Mouse (Mus musculus) limb, embryonic 10.5 days (tissue): ENCODE data around the gene Tnk1. TPM values are rescaled to one million over a fixed set of nuclear protein-coding genes. Genes with fewer than 3 reads are reported as not detected.

ENCODE experiments used
- DNase-seq: peaks from one replicate; pipeline ENCODE4 v3.0.0-alpha.2; 2017; ENCODE audit warnings: low spot score
- H3K27ac ChIP-seq: fragments of 300-500 bp; sonication (generic); 2 replicates; pipeline ENCODE4 v1.5.1; 2016; ENCODE audit warnings: mild to moderate bottlenecking
- H3K27me3 ChIP-seq: fragments of 300-500 bp; sonication (generic); 2 replicates; pipeline ENCODE4 v1.6.1; 2016; ENCODE audit warnings: low read depth, mild to moderate bottlenecking; ENCODE audit not compliant: poor library complexity, severe bottlenecking
- H3K36me3 ChIP-seq: fragments of 300-500 bp; sonication (generic); 2 replicates; pipeline ENCODE4 v1.6.1; 2016; ENCODE audit warnings: mild to moderate bottlenecking, moderate library complexity
- H3K4me1 ChIP-seq: fragments of 300-500 bp; sonication (generic); 2 replicates; pipeline ENCODE4 v1.6.1; 2016
- H3K4me3 ChIP-seq: fragments of 300-500 bp; sonication (generic); 2 replicates; pipeline ENCODE4 v1.5.1; 2016; ENCODE audit warnings: mild to moderate bottlenecking, moderate library complexity
- H3K9me3 ChIP-seq: fragments of 300-500 bp; sonication (generic); replicated peaks from 2 replicates; pipeline ENCODE4 v1.6.1; 2016; ENCODE audit warnings: mild to moderate bottlenecking
- WGBS: fragments of 180-500 bp; shearing (Covaris S2); methylation state at CpG from one replicate; pipeline ENCODE4 v1.1.7; 2016; 5-methylcytosine and 5-hydroxymethylcytosine counted together
- polyA plus RNA-seq: library from polyadenylated mRNA; unstranded; fragments of >200 nt; fragmentation: Nextera tagmentation; extraction: Ambion mirVana; gene quantifications from 2 replicates; pipeline ENCODE4 v1.2.1, GENCODE M21; 2016

Tnk1 gene
- polyA plus RNA-seq, 1 experiment from 2014 or later = 1.1 TPM

- no peak for DNase-seq
- H3K36me3 ChIP-seq = peaks cover 55% of the 10 kb centered on the region
- WGBS = 98% methylated on average over 6 of the region's 6 CpGs
- peaks cover 43% of the 10 kb centered on the region for H3K4me1 ChIP-seq
- H3K27ac ChIP-seq = peak overlapping the region; percentile 97; the same call in 1 of the 2 replicates
- no peaks in the 10 kb centered on the region for H3K9me3 ChIP-seq
- no peaks in the 10 kb centered on the region for H3K27me3 ChIP-seq
- peak overlapping the region; percentile 78 for H3K4me3 ChIP-seq
Observed at GRCm38 (mm10) chr11:69848021-69848420, 10.5 kb downstream of the Tnk1 start.

- peak overlapping the region; percentile 78 for H3K4me3 ChIP-seq
- peak overlapping the region; percentile 97 for H3K27ac ChIP-seq
- peaks cover 45% of the 10 kb centered on the region for H3K36me3 ChIP-seq
- H3K9me3 ChIP-seq = no peaks in the 10 kb centered on the region
- whole genome bisulfite sequencing = 10% methylated on average over 37 of the region's 37 CpGs
- H3K27me3 ChIP-seq = no peaks in the 10 kb centered on the region
- DNase-seq = peak; percentile 65
- H3K4me1 ChIP-seq = peaks cover 42% of the 10 kb centered on the region
Observed at GRCm38 (mm10) chr11:69846738-69847688, 11.5 kb downstream of the Tnk1 start.

GRCm38 (mm10) chr11:69846198-69846680, 12.3 kb downstream of the Tnk1 start, which contains the start of gene Plscr3:
Gene Plscr3, plus strand, starts transcription at chr11:69846376.
- peak within 1 kb of the TSS; percentile 97 for H3K27ac ChIP-seq
- no peaks in the 10 kb centered on the region for H3K27me3 ChIP-seq
- DNase-seq = peak; percentile 95
- peaks cover 37% of the 10 kb centered on the region for H3K36me3 ChIP-seq
- peaks cover 36% of the 10 kb centered on the region for H3K4me1 ChIP-seq
- H3K9me3 ChIP-seq = no peaks in the 10 kb centered on the region
- peak within 1 kb of the TSS; percentile 78 for H3K4me3 ChIP-seq
- 1% methylated on average over 38 of the region's 38 CpGs for WGBS

- Histone ChIP-seq H3K36me3 (peaks cover 3% of the 10 kb centered on the region), H3K9me3 (no peaks in the 10 kb centered on the region), H3K4me1 (peaks cover 50% of the 10 kb centered on the region), H3K27me3 (peaks cover 34% of the 10 kb centered on the region), H3K4me3 (peak overlapping the region; percentile 72), H3K27ac (peak overlapping the region; percentile 88)
- DNase-seq = peak; percentile 65
- WGBS = 6% methylated on average over 7 of the region's 7 CpGs
Observed at GRCm38 (mm10) chr11:69838714-69839104, 19.8 kb downstream of the Tnk1 start.

- WGBS = under 1% methylated on average over 34 of the region's 34 CpGs
- Histone ChIP-seq H3K36me3 (peaks cover 8% of the 10 kb centered on the region), H3K27me3 (peaks cover 40% of the 10 kb centered on the region), H3K4me3 (peak within 1 kb of the TSS; percentile 72), H3K4me1 (peaks cover 53% of the 10 kb centered on the region), H3K9me3 (no peaks in the 10 kb centered on the region), H3K27ac (peak within 1 kb of the TSS; percentile 88)
- DNase-seq = peak; percentile 92
Observed at GRCm38 (mm10) chr11:69837952-69838713, 20.4 kb downstream of the Tnk1 start, which contains the start of gene Tmem256. Gene Tmem256, plus strand, starts transcription at chr11:69838514.

DNA sequence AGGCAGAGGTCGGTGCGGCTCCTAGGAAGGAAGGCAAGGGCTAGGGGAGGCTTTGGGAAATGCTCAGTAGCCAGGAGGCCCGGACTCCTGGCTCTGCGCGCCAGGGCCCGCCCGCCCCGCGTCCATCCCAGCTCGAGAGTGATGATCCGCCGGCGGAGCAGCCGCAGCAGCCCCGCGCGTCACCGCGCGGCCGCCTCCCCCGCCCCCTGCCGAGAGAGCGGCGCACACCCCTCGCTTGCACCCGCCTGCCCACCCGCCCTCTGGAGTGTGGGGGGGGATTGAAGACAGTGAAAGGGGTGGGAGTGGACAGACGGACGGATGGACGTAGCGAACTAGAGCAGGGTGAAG, 21.0 kb downstream of the Tnk1 start, which contains the start of gene Nlgn2:
Nlgn2 (minus strand) TSS at position 181 of the 348 bp plus-strand sequence.
- H3K27me3 ChIP-seq = peaks cover 45% of the 10 kb centered on the region
- peak within 1 kb of the TSS; percentile 72 for H3K4me3 ChIP-seq
- under 1% methylated on average over 30 of the region's 32 CpGs for WGBS
- H3K27ac ChIP-seq = peak within 1 kb of the TSS; percentile 88
- DNase-seq = no peak
- no peaks in the 10 kb centered on the region for H3K9me3 ChIP-seq
- peaks cover 53% of the 10 kb centered on the region for H3K4me1 ChIP-seq
- H3K36me3 ChIP-seq = peaks cover 14% of the 10 kb centered on the region

DNA sequence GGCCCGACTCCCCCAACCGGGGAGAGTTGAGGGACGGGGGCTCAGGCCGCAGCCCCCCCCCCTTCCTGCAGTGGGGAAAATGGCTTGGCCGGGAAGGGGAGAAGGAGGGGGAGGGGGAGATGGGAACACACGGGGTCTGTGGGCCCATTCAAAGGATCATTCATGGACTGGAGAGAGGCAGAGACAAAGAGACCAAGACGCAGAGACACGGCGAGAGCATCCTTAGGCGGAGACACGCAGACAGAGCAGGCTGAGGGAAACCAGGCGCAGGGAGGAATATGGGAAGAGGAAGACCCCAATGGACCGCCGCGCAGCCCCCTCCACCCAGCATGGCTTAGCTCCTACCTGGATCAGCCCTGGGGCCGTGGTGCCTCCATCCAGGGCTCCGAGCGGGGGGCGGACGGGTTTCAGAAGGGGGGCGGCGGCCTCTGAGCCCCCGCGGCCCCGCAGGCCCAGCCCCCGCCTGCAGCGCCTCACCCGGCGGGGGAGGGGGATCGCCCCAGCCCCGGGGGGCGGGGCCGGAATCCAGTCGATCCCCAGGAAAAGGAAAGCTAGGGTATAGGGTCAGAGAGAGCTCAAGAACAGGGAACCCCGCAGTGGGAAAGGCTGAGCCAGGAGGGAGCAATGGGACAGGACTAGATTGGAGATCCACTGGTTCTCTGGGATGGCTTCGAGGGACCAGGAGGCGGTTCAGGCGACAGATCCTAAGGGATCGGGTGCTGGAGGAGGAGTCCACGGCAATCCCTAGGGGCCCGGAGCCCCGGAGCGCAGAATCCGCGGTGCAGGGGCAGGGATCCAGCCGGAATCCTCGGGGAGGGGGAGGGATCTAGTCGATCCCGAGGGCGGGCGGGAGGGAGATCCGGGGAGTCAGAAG, 21.6 kb downstream of the Tnk1 start:
- peaks cover 52% of the 10 kb centered on the region for H3K27me3 ChIP-seq
- DNase-seq = peak; percentile 68
- no peaks in the 10 kb centered on the region for H3K9me3 ChIP-seq
- H3K4me3 ChIP-seq = peak overlapping the region; percentile 72
- 1% methylated on average over 52 of the region's 52 CpGs for WGBS
- H3K4me1 ChIP-seq = peaks cover 53% of the 10 kb centered on the region
- peak overlapping the region; percentile 88 for H3K27ac ChIP-seq
- H3K36me3 ChIP-seq = peaks cover 17% of the 10 kb centered on the region

GRCm38 (mm10) chr11:69835966-69836335, 22.6 kb downstream of the Tnk1 start:
- Histone ChIP-seq H3K27me3 (peaks cover 53% of the 10 kb centered on the region), H3K9me3 (no peaks in the 10 kb centered on the region), H3K36me3 (peaks cover 19% of the 10 kb centered on the region), H3K4me1 (peaks cover 58% of the 10 kb centered on the region), H3K27ac (peak overlapping the region; percentile 12; the same call in 1 of the 2 replicates), H3K4me3 (peak overlapping the region; percentile 72)
- WGBS = 3% methylated on average over 4 of the region's 4 CpGs
- no peak for DNase-seq

- DNase-seq = peak; percentile 64
- WGBS = 5% methylated on average over 9 of the region's 9 CpGs
- peaks cover 53% of the 10 kb centered on the region for H3K27me3 ChIP-seq
- H3K36me3 ChIP-seq = peaks cover 19% of the 10 kb centered on the region
- H3K27ac ChIP-seq = 0 out of 2 replicates have a peak overlapping the region, but pooled peaks have one; percentile 12
- peaks cover 61% of the 10 kb centered on the region for H3K4me1 ChIP-seq
- H3K9me3 ChIP-seq = no peaks in the 10 kb centered on the region
- H3K4me3 ChIP-seq = peak overlapping the region; percentile 72
Observed at GRCm38 (mm10) chr11:69835326-69835965, 23.1 kb downstream of the Tnk1 start.

DNA sequence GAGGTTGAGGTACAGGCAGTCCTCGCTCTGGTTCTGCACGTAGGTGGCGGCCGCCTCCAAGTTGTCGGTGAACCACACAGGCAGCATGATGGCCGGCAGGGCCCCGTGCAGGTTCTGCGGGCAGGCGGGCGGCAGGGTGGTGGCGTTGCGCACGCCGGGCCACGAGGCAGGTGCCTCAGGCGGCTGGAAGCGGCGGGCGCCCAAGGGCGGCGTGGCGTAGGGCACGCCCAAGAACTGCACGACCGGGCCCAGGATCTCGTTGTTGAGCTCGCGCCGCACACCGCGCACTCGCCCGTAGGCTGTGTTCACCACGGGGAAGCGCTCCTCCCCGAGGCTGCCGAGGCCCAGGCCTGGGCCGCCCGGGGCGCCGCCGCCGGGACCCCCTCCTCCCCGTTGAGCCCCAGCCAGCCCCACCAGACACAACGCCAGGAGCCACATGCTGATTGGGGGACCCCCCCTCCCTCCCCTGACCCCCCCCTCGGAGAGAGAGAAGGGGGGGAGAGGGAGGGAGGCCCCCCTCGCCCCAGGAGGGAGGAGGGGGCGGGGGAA, 24.5 kb downstream of the Tnk1 start:
- peaks cover 53% of the 10 kb centered on the region for H3K27me3 ChIP-seq
- H3K4me1 ChIP-seq = peaks cover 60% of the 10 kb centered on the region
- H3K36me3 ChIP-seq = peaks cover 21% of the 10 kb centered on the region
- 7% methylated on average over 40 of the region's 48 CpGs for WGBS
- H3K4me3 ChIP-seq = peak overlapping the region; percentile 72
- no peaks in the 10 kb centered on the region for H3K9me3 ChIP-seq
- peak overlapping the region; percentile 80 for H3K27ac ChIP-seq
- DNase-seq = peak; percentile 56

- WGBS = 59% methylated on average over 8 of the region's 8 CpGs
- Histone ChIP-seq H3K27me3 (peaks cover 53% of the 10 kb centered on the region), H3K36me3 (peaks cover 24% of the 10 kb centered on the region), H3K4me1 (peaks cover 62% of the 10 kb centered on the region), H3K27ac (peak overlapping the region; percentile 80), H3K9me3 (no peaks in the 10 kb centered on the region), H3K4me3 (peak overlapping the region; percentile 72)
- no peak for DNase-seq
Observed at GRCm38 (mm10) chr11:69833554-69833953, 25.0 kb downstream of the Tnk1 start.
